Comparison of ENCODE assay signal across 22 mouse cellular contexts in the genomic region with DNA sequence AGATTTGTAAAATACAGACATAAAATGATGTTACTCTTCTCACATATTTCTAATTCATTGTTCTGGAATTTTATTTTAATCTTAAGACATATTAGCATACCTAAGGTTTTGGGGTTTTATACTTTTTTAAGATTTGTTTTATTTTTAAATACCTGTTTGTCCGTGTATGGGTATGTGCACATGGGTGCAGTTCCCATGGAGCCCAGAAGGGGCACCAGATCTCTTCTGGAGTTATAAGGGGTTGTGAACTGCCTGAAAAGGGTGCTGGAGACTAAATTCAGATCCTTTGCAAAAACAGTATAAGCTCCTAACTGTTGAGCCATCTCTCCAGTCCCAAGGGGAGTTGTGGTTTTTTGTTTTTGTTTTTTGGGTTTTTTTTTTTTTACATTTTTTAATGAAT.
DNase-seq lines count a peak whose midpoint lies in the region; ATAC-seq and TF ChIP-seq lines count a peak whose summit lies in the region.
"Had no signal": no experiment of that assay in that cellular context is flagged by ENCODE, and none has a peak within 500 bp of the region (broad histone marks: within the 10 kb centered on the region; RNA-seq: fewer than 3 reads in every experiment).

No protein-coding gene starts in this region.

- no peak for ATAC-seq in heart, postnatal 0 days (ENCODE audit: insufficient read depth, low read depth)
- ATAC-seq in liver, embryonic 15.5 days (ENCODE audit: insufficient read depth), result no peak
- no peak for ATAC-seq in liver, embryonic 11.5 days (replicated peaks; ENCODE audit: low FRiP score)
- no peak for ATAC-seq in liver, embryonic 16.5 days (ENCODE audit: low read depth)
- ATAC-seq: forebrain, embryonic 15.5 days had no signal

- no peak overlapping the region for H3K27ac ChIP-seq in heart, postnatal 0 days (ENCODE audit: low read depth)
- H3K27ac ChIP-seq in liver, embryonic 15.5 days (replicated peaks), result peak overlapping the region; percentile 70
- H3K27ac ChIP-seq in liver, embryonic 11.5 days (ENCODE audit: low read depth, low read length), result no peak overlapping the region
- H3K27ac ChIP-seq in liver, embryonic 16.5 days (ENCODE audit: low read length), result peak overlapping the region; percentile 67
- H3K27ac ChIP-seq: embryonic facial prominence, embryonic 12.5 days; forebrain, embryonic 15.5 days; heart, embryonic 15.5 days; limb, embryonic 10.5 days; macrophage; midbrain, embryonic 10.5 days had no signal

- H3K4me2 ChIP-seq in heart, postnatal 0 days (ENCODE audit: low read depth, low read length), result no peak overlapping the region
- H3K4me2 ChIP-seq in liver, embryonic 15.5 days, result no peak overlapping the region
- no peak overlapping the region for H3K4me2 ChIP-seq in liver, embryonic 11.5 days
- no peak overlapping the region for H3K4me2 ChIP-seq in liver, embryonic 16.5 days (ENCODE audit: low read depth, low read length)
- H3K4me2 ChIP-seq: embryonic facial prominence, embryonic 12.5 days; forebrain, embryonic 15.5 days; heart, embryonic 15.5 days had no signal

- no peaks in the 10 kb centered on the region; the same call in 1 of the 2 replicates for H3K4me1 ChIP-seq in heart, postnatal 0 days (ENCODE audit: control insufficient read depth, insufficient read depth)
- H3K4me1 ChIP-seq in liver, embryonic 15.5 days (replicated peaks), result no peaks in the 10 kb centered on the region
- H3K4me1 ChIP-seq in liver, embryonic 11.5 days (replicated peaks; ENCODE audit: control insufficient read depth, insufficient read depth, low read length), result no peaks in the 10 kb centered on the region
- no peaks in the 10 kb centered on the region; the same call in none of the 2 replicates for H3K4me1 ChIP-seq in liver, embryonic 16.5 days (ENCODE audit: control insufficient read depth, low read depth, low read length)
- H3K4me1 ChIP-seq: embryonic facial prominence, embryonic 12.5 days had no signal

- no peak for TF ChIP-seq EP300 in heart, postnatal 0 days (IDR thresholded peaks at IDR 0.05; ENCODE audit: low read depth)

- no peak overlapping the region for H3K9ac ChIP-seq in heart, postnatal 0 days (replicated peaks; ENCODE audit: low read depth, low read length)
- H3K9ac ChIP-seq in liver, embryonic 15.5 days, result no peak overlapping the region
- H3K9ac ChIP-seq in liver, embryonic 11.5 days (ENCODE audit: low read depth, low read length), result no peak overlapping the region
- H3K9ac ChIP-seq in liver, embryonic 16.5 days (ENCODE audit: low read depth, low read length), result no peak overlapping the region
- H3K9ac ChIP-seq: embryonic facial prominence, embryonic 12.5 days; forebrain, embryonic 15.5 days; heart, embryonic 15.5 days had no signal

- H3K27me3 ChIP-seq in heart, postnatal 0 days (ENCODE audit: control insufficient read depth, insufficient read depth, low read length), result no peaks in the 10 kb centered on the region
- H3K27me3 ChIP-seq in liver, embryonic 15.5 days, result no peaks in the 10 kb centered on the region
- H3K27me3 ChIP-seq in liver, embryonic 11.5 days (replicated peaks; ENCODE audit: control insufficient read depth, insufficient read depth, low read length), result no peaks in the 10 kb centered on the region
- no peaks in the 10 kb centered on the region for H3K27me3 ChIP-seq in liver, embryonic 16.5 days (ENCODE audit: control insufficient read depth, insufficient read depth, low read depth, low read length)
- H3K27me3 ChIP-seq: embryonic facial prominence, embryonic 12.5 days; heart, embryonic 15.5 days had no signal

- H3K4me3 ChIP-seq in heart, postnatal 0 days (ENCODE audit: low read depth, low read length), result no peak overlapping the region
- H3K4me3 ChIP-seq in liver, embryonic 15.5 days (replicated peaks), result no peak overlapping the region
- no peak overlapping the region for H3K4me3 ChIP-seq in liver, embryonic 11.5 days (ENCODE audit: low read depth, low read length)
- no peak overlapping the region for H3K4me3 ChIP-seq in liver, embryonic 16.5 days (ENCODE audit: low read depth, low read length)
- H3K4me3 ChIP-seq: embryonic facial prominence, embryonic 12.5 days; erythroblast, embryonic 14.5 days; forebrain, embryonic 15.5 days; heart, embryonic 15.5 days; limb, embryonic 10.5 days; midbrain, embryonic 10.5 days had no signal

- no peaks in the 10 kb centered on the region for H3K36me3 ChIP-seq in heart, postnatal 0 days (replicated peaks; ENCODE audit: control insufficient read depth, insufficient read depth, low read length)
- H3K36me3 ChIP-seq in liver, embryonic 15.5 days (replicated peaks), result no peaks in the 10 kb centered on the region
- no peaks in the 10 kb centered on the region for H3K36me3 ChIP-seq in liver, embryonic 11.5 days (ENCODE audit: control insufficient read depth, insufficient read depth, low read length)
- no peaks in the 10 kb centered on the region for H3K36me3 ChIP-seq in liver, embryonic 16.5 days (ENCODE audit: control insufficient read depth, insufficient read depth)
- H3K36me3 ChIP-seq: embryonic facial prominence, embryonic 12.5 days; forebrain, embryonic 15.5 days; G1E; heart, embryonic 15.5 days; limb, embryonic 10.5 days; midbrain, embryonic 10.5 days had no signal

- no peak for DNase-seq in heart, postnatal 0 days (ENCODE audit: low spot score)
- DNase-seq in heart, adult 9 months (ENCODE audit: low spot score in 2 of 2), result no peak
- DNase-seq in liver, embryonic 11.5 days (ENCODE audit: low spot score), result no peak
- DNase-seq in ES-CJ7 (ENCODE audit: low read depth, low spot score), result peak; percentile 41
- no peak for DNase-seq in frontal cortex, postnatal 10 days (ENCODE audit: low spot score in 2 of 2)
- DNase-seq in gastrocnemius, postnatal 4 days (ENCODE audit: low spot score in 2 of 2), result no peak
- DNase-seq: cerebellum, adult 9-11 months; heart, adult 11 months; kidney, adult 2 months; kidney, postnatal 10 days; lung, adult 2 months; thymus, postnatal 14 days had no signal

- H3K9me3 ChIP-seq in heart, postnatal 0 days (replicated peaks; ENCODE audit: control insufficient read depth, low read length), result no peaks in the 10 kb centered on the region; the same call in 1 of the 2 replicates
- H3K9me3 ChIP-seq in liver, embryonic 15.5 days (replicated peaks), result no peaks in the 10 kb centered on the region
- H3K9me3 ChIP-seq in liver, embryonic 11.5 days (ENCODE audit: control insufficient read depth, low read length), result no peaks in the 10 kb centered on the region
- H3K9me3 ChIP-seq in liver, embryonic 16.5 days (replicated peaks; ENCODE audit: control insufficient read depth, low read length), result no peaks in the 10 kb centered on the region
- H3K9me3 ChIP-seq: embryonic facial prominence, embryonic 12.5 days; forebrain, embryonic 15.5 days; heart, embryonic 15.5 days; limb, embryonic 10.5 days; midbrain, embryonic 10.5 days had no signal

- WGBS in heart, postnatal 0 days, result 98% methylated on average over 1 of the region's 1 CpGs
- 78% methylated on average over 1 of the region's 1 CpGs for WGBS in liver, embryonic 15.5 days (ENCODE audit: insufficient replicate concordance)
- WGBS in liver, embryonic 11.5 days, result 96% methylated on average over 1 of the region's 1 CpGs
- 64% methylated on average over 1 of the region's 1 CpGs for WGBS in liver, embryonic 16.5 days (ENCODE audit: insufficient replicate concordance)

- TF ChIP-seq CTCF in heart, postnatal 0 days (IDR thresholded peaks at IDR 0.05; ENCODE audit: low read depth), result peak; percentile 5; the same call in 1 of the 2 replicates

Comparison
In these comparisons a context has a peak if more than half of its experiments do, and no peak if none do; other contexts are left out.
1. H3K27ac ChIP-seq: peak in liver, embryonic 15.5 days (single experiment) and liver, embryonic 16.5 days (single experiment); none in heart, postnatal 0 days (single experiment) and liver, embryonic 11.5 days (single experiment).